Mouse (Mus musculus) CH12.LX (cell line): ENCODE measurements around the gene Slc22a5. TPM values are rescaled to one million over a fixed set of nuclear protein-coding genes. Genes with fewer than 3 reads are reported as not detected.

ENCODE experiments used
- DNase-seq: peaks from one replicate; pipeline ENCODE4 v3.0.0-alpha.2; 2013; ENCODE audit errors: extremely low read depth
- H3K27ac ChIP-seq: 2 replicates; pipeline ENCODE4 v1.5.1; 2012; ENCODE audit warnings: low read depth, mild to moderate bottlenecking, control low read depth, moderate library complexity; ENCODE audit not compliant: insufficient read depth
- H3K27me3 ChIP-seq: replicated peaks from 2 replicates; pipeline ENCODE3; 2012; ENCODE audit warnings: inconsistent platforms
- H3K36me3 ChIP-seq, 2 experiments: replicated peaks in 1 of 2; 2 replicates each; pipeline versions ENCODE3 to v1.6.1; 2012; ENCODE audit warnings: inconsistent platforms in 1 of 2, low read length in 1 of 2, mild to moderate bottlenecking in 1 of 2, mixed read lengths in 1 of 2, moderate library complexity in 1 of 2; ENCODE audit not compliant: control insufficient read depth in 1 of 2, insufficient read depth in 1 of 2
- H3K4me1 ChIP-seq, 2 experiments: 2 replicates each; pipeline ENCODE4 v1.6.1; 2012; ENCODE audit warnings: inconsistent platforms in 1 of 2, moderate library complexity in 1 of 2; ENCODE audit not compliant: insufficient read depth in 2 of 2, control insufficient read depth in 1 of 2
- H3K4me2 ChIP-seq: 2 replicates; pipeline ENCODE4 v1.6.1; 2012; ENCODE audit warnings: low read depth, mild to moderate bottlenecking, control low read depth; ENCODE audit not compliant: poor library complexity, insufficient read depth, severe bottlenecking
- H3K4me3 ChIP-seq, 3 experiments: fragments of 150-350 bp in 1 of 3; sonication (generic) in 1 of 3; replicated peaks in 1 of 3; 2 replicates each; pipeline versions ENCODE3 to v1.5.1; 2011 to 2012; ENCODE audit warnings: low read depth in 2 of 3, low read length in 2 of 3, mild to moderate bottlenecking in 2 of 3, moderate library complexity in 2 of 3, control low read depth in 1 of 3, improper control_type of control experiment in 1 of 3, inconsistent platforms in 1 of 3, mixed read lengths in 1 of 3; ENCODE audit not compliant: poor library complexity in 1 of 3
- H3K79me2 ChIP-seq: replicated peaks from 2 replicates; pipeline ENCODE4 v1.6.1; 2012; ENCODE audit warnings: mild to moderate bottlenecking, moderate library complexity; ENCODE audit not compliant: control insufficient read depth, poor library complexity, insufficient read depth, severe bottlenecking; ENCODE audit errors: extremely low read depth
- H3K9ac ChIP-seq: 2 replicates; pipeline ENCODE4 v1.6.1; 2012; ENCODE audit warnings: low read depth, mild to moderate bottlenecking, control low read depth, moderate library complexity; ENCODE audit not compliant: insufficient read depth
- H3K9me3 ChIP-seq: replicated peaks from 2 replicates; pipeline ENCODE3; 2012; ENCODE audit warnings: low read length, inconsistent platforms, mixed read lengths
- BHLHE40 ChIP-seq: IDR thresholded peaks from 2 replicates; pipeline ENCODE4 v1.6.1; 2011; ENCODE audit warnings: mild to moderate bottlenecking, low read depth, low read length, improper control_type of control experiment
- CHD2 ChIP-seq: IDR thresholded peaks from 2 replicates; pipeline ENCODE4 v1.6.1; 2011; ENCODE audit warnings: low read length, improper control_type of control experiment
- CTCF ChIP-seq, 2 experiments: IDR thresholded peaks in 1 of 2; conservative IDR thresholded peaks in 1 of 2; 2 replicates each; pipeline ENCODE4 v1.5.1; 2011 to 2012; ENCODE audit warnings: low read depth in 2 of 2, low read length in 2 of 2, improper control_type of control experiment in 1 of 2, inconsistent platforms in 1 of 2, mild to moderate bottlenecking in 1 of 2, moderate library complexity in 1 of 2
- ELF1 ChIP-seq: IDR thresholded peaks from 2 replicates; pipeline ENCODE4 v1.6.1; 2014; ENCODE audit warnings: low read depth, mild to moderate bottlenecking, inconsistent platforms, low read length, improper control_type of control experiment
- HCFC1 ChIP-seq: IDR thresholded peaks from 2 replicates; pipeline ENCODE4 v1.6.1; 2012; ENCODE audit warnings: low read depth, mild to moderate bottlenecking, inconsistent platforms, low read length, improper control_type of control experiment
- IRF4 ChIP-seq: IDR thresholded peaks from 2 replicates; pipeline ENCODE4 v1.6.1; 2014; ENCODE audit warnings: low read depth, mild to moderate bottlenecking, inconsistent platforms, low read length, improper control_type of control experiment
- JUN ChIP-seq: IDR thresholded peaks from 2 replicates; pipeline ENCODE4 v1.6.1; 2011; ENCODE audit warnings: low read depth, mild to moderate bottlenecking, low read length, improper control_type of control experiment, moderate library complexity; ENCODE audit not compliant: insufficient read depth
- JUND ChIP-seq: conservative IDR thresholded peaks from 2 replicates; pipeline ENCODE4 v1.6.1; 2011; ENCODE audit warnings: low read depth, low read length, improper control_type of control experiment
- KAT2A ChIP-seq: IDR thresholded peaks from 2 replicates; pipeline ENCODE4 v1.6.1; 2012; ENCODE audit warnings: low read length, improper control_type of control experiment, inconsistent platforms; ENCODE audit not compliant: insufficient replicate concordance
- MAFK ChIP-seq: IDR thresholded peaks from 2 replicates; pipeline ENCODE4 v1.6.1; 2011; ENCODE audit warnings: low read length, improper control_type of control experiment; ENCODE audit not compliant: insufficient replicate concordance
- MAX ChIP-seq: IDR thresholded peaks from 2 replicates; pipeline ENCODE4 v1.6.1; 2011; ENCODE audit warnings: low read length, improper control_type of control experiment
- MAZ ChIP-seq: IDR thresholded peaks from 2 replicates; pipeline ENCODE4 v1.6.1; 2012; ENCODE audit warnings: low read depth, mild to moderate bottlenecking, inconsistent platforms, low read length, improper control_type of control experiment, moderate library complexity
- NELFE ChIP-seq: IDR thresholded peaks from 2 replicates; pipeline ENCODE4 v1.6.1; 2011; ENCODE audit warnings: low read depth, low read length, improper control_type of control experiment
- NRF1 ChIP-seq: IDR thresholded peaks from 2 replicates; pipeline ENCODE4 v1.6.1; 2014; ENCODE audit warnings: low read depth, mild to moderate bottlenecking, inconsistent platforms, low read length, improper control_type of control experiment, moderate library complexity
- PAX5 ChIP-seq: IDR thresholded peaks from 2 replicates; pipeline ENCODE4 v1.6.1; 2012; ENCODE audit warnings: low read length, inconsistent platforms, mixed read lengths
- POLR2AphosphoS2 ChIP-seq: IDR thresholded peaks from 2 replicates; pipeline ENCODE4 v1.6.1; 2011; ENCODE audit warnings: low read depth, low read length, improper control_type of control experiment
- RCOR1 ChIP-seq: conservative IDR thresholded peaks from 2 replicates; pipeline ENCODE4 v1.6.1; 2012; ENCODE audit warnings: low read depth, mild to moderate bottlenecking, inconsistent platforms, low read length, improper control_type of control experiment
- SIN3A ChIP-seq: IDR thresholded peaks from 2 replicates; pipeline ENCODE4 v1.6.1; 2012; ENCODE audit warnings: low read length, improper control_type of control experiment, inconsistent platforms
- TBP ChIP-seq: conservative IDR thresholded peaks from 2 replicates; pipeline ENCODE4 v1.6.1; 2011; ENCODE audit warnings: low read depth, low read length, improper control_type of control experiment
- UBTF ChIP-seq: IDR thresholded peaks from 2 replicates; pipeline ENCODE4 v1.6.1; 2012; ENCODE audit warnings: low read depth, mild to moderate bottlenecking, inconsistent platforms, low read length, improper control_type of control experiment, moderate library complexity
- USF1 ChIP-seq: IDR thresholded peaks from 2 replicates; pipeline ENCODE4 v1.6.1; 2014; ENCODE audit warnings: low read depth, mild to moderate bottlenecking, inconsistent platforms, low read length, improper control_type of control experiment
- USF2 ChIP-seq: conservative IDR thresholded peaks from 2 replicates; pipeline ENCODE4 v1.6.1; 2011; ENCODE audit warnings: low read depth, low read length, improper control_type of control experiment
- ZKSCAN1 ChIP-seq: IDR thresholded peaks from 2 replicates; pipeline ENCODE4 v1.6.1; 2012; ENCODE audit warnings: low read depth, inconsistent platforms, low read length, improper control_type of control experiment, borderline replicate concordance
- ZMIZ1 ChIP-seq: IDR thresholded peaks from 2 replicates; pipeline ENCODE4 v1.6.1; 2012; ENCODE audit warnings: low read depth, mild to moderate bottlenecking, inconsistent platforms, low read length, improper control_type of control experiment
- ZNF384 ChIP-seq: IDR thresholded peaks from 2 replicates; pipeline ENCODE4 v1.6.1; 2012; ENCODE audit warnings: low read depth, low read length, improper control_type of control experiment, inconsistent platforms
- dilution Hi-C: fragments of 300-500 bp; cut with MboI; formaldehyde crosslinking; loops from 2 replicates; pipeline ENCODE4 v1.14.3; 2020; ENCODE audit warnings: low sequenced_read_pairs; ENCODE audit not compliant: extremely low pct_unique_long_range_greater_than_20kb, extremely low pct_ligation_motif_present
- in situ Hi-C: fragments of 300-500 bp; cut with MboI; formaldehyde crosslinking; loops from 3 replicates; pipeline ENCODE4 v1.14.3; 2019; ENCODE audit warnings: low sequenced_read_pairs, low pct_ligation_motif_present, low pct_unique_long_range_greater_than_20kb, mixed read lengths
- polyA plus RNA-seq: library from polyadenylated mRNA; unstranded; fragments of >175 nt; gene quantifications from 2 replicates; pipeline ENCODE4 v1.2.1, GENCODE M21; 2012; ENCODE audit warnings: low read depth; ENCODE audit not compliant: insufficient read length
- total RNA-seq, 2 experiments: library from RNA; depleted of rRNA; stranded (reverse); fragments of 300-350 nt in 1 of 2; fragments of >200 nt in 1 of 2; gene quantifications; 2 replicates each; pipeline ENCODE4 v1.2.3; 2012 to 2014

Slc22a5 gene
- total and polyA plus RNA-seq, 3 experiments = 5.6 to 6.7 (median 6.2) TPM

GRCm38 (mm10) chr11:53928585-53928984 lies 37.1 kb upstream of the Slc22a5 start:
- Histone ChIP-seq H3K9me3 (no peaks in the 10 kb centered on the region), H3K27ac (no peak overlapping the region), H3K79me2 (no peaks in the 10 kb centered on the region), H3K4me3 (no peak overlapping the region), H3K4me1 (peaks cover 5 to 23% of the 10 kb centered on the region in 2 experiments), H3K9ac (no peak overlapping the region), H3K36me3 (no peaks in the 10 kb centered on the region), H3K4me2 (no peak overlapping the region), H3K27me3 (peaks cover 1% of the 10 kb centered on the region)
- dilution Hi-C loops (no loop called here), in situ Hi-C loops (no loop called here)
- DNase-seq = no peak
- TF ChIP-seq PAX5 = no peak
- no peak for TF ChIP-seq NRF1
- no peak for TF ChIP-seq HCFC1
- no peak for TF ChIP-seq BHLHE40
- TF ChIP-seq RCOR1 = no peak
- no peak for TF ChIP-seq ELF1
- TF ChIP-seq MAX = no peak
- TF ChIP-seq CTCF (conservative IDR thresholded peaks at IDR 0.05 in 1 of 2, IDR thresholded peaks at IDR 0.05 in 1 of 2; ENCODE audit: low read depth in 2 of 2, low read length in 2 of 2) = no peak
- TF ChIP-seq ZKSCAN1 = no peak
- TF ChIP-seq POLR2AphosphoS2 = no peak
- TF ChIP-seq USF1 = no peak
- TF ChIP-seq ZMIZ1 = no peak

GRCm38 (mm10) chr11:53926303-53926702 lies 34.8 kb upstream of the Slc22a5 start:
- H3K4me1 ChIP-seq = peaks cover 2 to 13% of the 10 kb centered on the region in 2 experiments; a peak in 3 of 4 replicates
- H3K36me3 ChIP-seq = no peaks in the 10 kb centered on the region
- no peaks in the 10 kb centered on the region for H3K9me3 ChIP-seq
- H3K9ac ChIP-seq = no peak overlapping the region
- no peak overlapping the region for H3K27ac ChIP-seq
- no peak for DNase-seq
- dilution Hi-C loops (no loop called here), in situ Hi-C loops (no loop called here)
- TF ChIP-seq ZKSCAN1 (no peak), USF2 (no peak), CHD2 (no peak), PAX5 (no peak), KAT2A (no peak), SIN3A (no peak), JUND (no peak), ELF1 (no peak), BHLHE40 (no peak), NELFE (no peak), JUN (no peak), POLR2AphosphoS2 (no peak), TBP (no peak), ZNF384 (no peak), IRF4 (no peak), MAZ (no peak), UBTF (no peak), MAFK (no peak)
- H3K79me2 ChIP-seq = no peaks in the 10 kb centered on the region
- no peak overlapping the region for H3K4me3 ChIP-seq
- H3K27me3 ChIP-seq = peaks cover 1% of the 10 kb centered on the region
- H3K4me2 ChIP-seq = no peak overlapping the region
